Mouse (Mus musculus): ENCODE measurements around the gene Hal. TPM values are rescaled to one million over a fixed set of nuclear protein-coding genes. Genes with fewer than 3 reads are reported as not detected.
A peak's percentile ranks its signal among the peaks of the same experiment; 100 is the strongest.
"Not testable (repeated sequence)": the region's sequence is repeated elsewhere in the genome, so short reads cannot be mapped to it uniquely, and the experiment has no call there.

Hal gene
- polyA plus RNA-seq, 1 experiment from 2014 or later: not detected

DNA sequence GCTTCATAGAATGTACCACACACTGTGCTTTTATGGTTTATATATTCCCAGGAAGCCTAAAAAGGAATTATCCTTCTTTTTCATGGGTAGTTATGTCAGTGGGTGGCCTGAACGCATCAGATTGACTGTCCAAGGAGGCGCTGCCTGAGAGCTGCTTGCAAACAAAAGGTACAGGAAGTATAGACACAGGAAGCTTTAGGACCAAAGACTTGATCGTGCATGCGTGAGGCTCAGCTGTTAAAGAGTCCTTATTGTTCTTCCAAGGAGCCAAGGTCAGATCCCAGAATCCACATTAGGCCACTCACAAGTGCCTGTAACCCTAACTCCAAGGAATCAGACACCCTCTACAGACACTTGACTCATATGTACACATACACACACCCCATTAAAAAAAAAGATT is 53.8 kb downstream of the Hal start:
- H3K9ac ChIP-seq (replicated peaks; ENCODE audit: low read length): no peak overlapping the region
- H3K27ac ChIP-seq (replicated peaks; ENCODE audit: low read depth, low read length): no peak overlapping the region
- ATAC-seq (ENCODE audit: low FRiP score, low TSS enrichment) (no peak), DNase-seq (peak; percentile 9)
- WGBS: 14% methylated on average over 4 of the region's 4 CpGs
- H3K4me2 ChIP-seq (ENCODE audit: low read length): no peak overlapping the region
- no peaks in the 10 kb centered on the region for H3K9me3 ChIP-seq (ENCODE audit: control insufficient read depth, low read length)
- peaks cover 3% of the 10 kb centered on the region; the same call in 1 of the 2 replicates for H3K27me3 ChIP-seq (ENCODE audit: control insufficient read depth, insufficient read depth, low read length)
- no peaks in the 10 kb centered on the region for H3K36me3 ChIP-seq (ENCODE audit: control insufficient read depth, insufficient read depth, low read length)
- 0 out of 2 replicates have a peak, but pooled peaks cover 6% of the 10 kb centered on the region for H3K4me1 ChIP-seq (ENCODE audit: control insufficient read depth, insufficient read depth, low read length)
- no peak overlapping the region for H3K4me3 ChIP-seq (replicated peaks; ENCODE audit: low read depth, low read length)

DNA sequence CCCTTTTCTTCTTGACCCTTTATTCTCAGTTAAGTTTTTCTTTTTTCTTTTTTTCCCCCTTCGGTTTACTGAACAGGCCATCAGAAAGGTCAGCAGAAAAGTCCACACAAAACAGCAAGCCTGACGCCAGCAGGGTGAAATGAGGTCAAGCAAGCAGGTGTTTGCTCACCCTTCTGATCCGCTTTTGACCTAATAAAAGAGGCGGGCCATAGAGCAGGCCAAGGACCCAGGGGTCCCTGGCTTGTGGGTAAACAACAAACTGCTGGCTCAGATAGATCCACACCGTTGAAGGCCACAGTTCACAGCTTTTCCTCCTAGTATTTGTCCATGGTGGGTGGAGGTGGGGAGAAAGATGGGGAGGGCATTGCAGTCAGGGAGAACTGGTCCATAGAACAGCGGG is 54.6 kb downstream of the Hal start:
- no peak overlapping the region for H3K4me2 ChIP-seq (ENCODE audit: low read length)
- H3K36me3 ChIP-seq (ENCODE audit: control insufficient read depth, insufficient read depth, low read length): no peaks in the 10 kb centered on the region
- no peak for ATAC-seq (ENCODE audit: low FRiP score, low TSS enrichment)
- H3K27me3 ChIP-seq (ENCODE audit: control insufficient read depth, insufficient read depth, low read length): peaks cover 3% of the 10 kb centered on the region; the same call in 1 of the 2 replicates
- H3K4me1 ChIP-seq (ENCODE audit: control insufficient read depth, insufficient read depth, low read length): 0 out of 2 replicates have a peak, but pooled peaks cover 6% of the 10 kb centered on the region
- WGBS: 60% methylated on average over 6 of the region's 6 CpGs
- no peaks in the 10 kb centered on the region for H3K9me3 ChIP-seq (ENCODE audit: control insufficient read depth, low read length)
- H3K27ac ChIP-seq (replicated peaks; ENCODE audit: low read depth, low read length): no peak overlapping the region
- no peak for DNase-seq
- H3K9ac ChIP-seq (replicated peaks; ENCODE audit: low read length): no peak overlapping the region
- H3K4me3 ChIP-seq (replicated peaks; ENCODE audit: low read depth, low read length): no peak overlapping the region

DNA sequence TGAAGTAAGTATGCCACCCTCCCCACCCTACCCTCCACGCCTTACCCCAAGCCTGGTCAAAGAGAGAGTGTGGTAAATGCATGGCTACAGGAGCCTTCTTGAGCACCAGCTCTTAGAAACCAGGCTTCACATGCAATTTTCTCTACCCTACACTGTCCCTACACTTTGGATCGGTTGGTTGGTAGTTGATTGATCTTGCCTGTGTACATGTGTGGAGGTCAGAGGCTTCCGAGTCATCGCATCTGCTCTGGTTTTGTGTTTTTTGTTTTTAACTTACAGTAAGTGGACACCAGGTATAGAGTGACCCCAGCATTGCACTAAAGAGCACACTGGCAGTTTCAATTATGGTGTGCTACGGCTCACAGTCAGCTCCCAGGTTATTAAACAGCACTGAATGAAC is 55.6 kb downstream of the Hal start:
- no peaks in the 10 kb centered on the region for H3K9me3 ChIP-seq (ENCODE audit: control insufficient read depth, low read length)
- DNase-seq (no peak), ATAC-seq (ENCODE audit: low FRiP score, low TSS enrichment) (no peak)
- no peak overlapping the region for H3K9ac ChIP-seq (replicated peaks; ENCODE audit: low read length)
- H3K4me2 ChIP-seq (ENCODE audit: low read length): no peak overlapping the region
- H3K4me1 ChIP-seq (ENCODE audit: control insufficient read depth, insufficient read depth, low read length): 0 out of 2 replicates have a peak, but pooled peaks cover 6% of the 10 kb centered on the region
- WGBS: 86% methylated on average over 5 of the region's 5 CpGs
- H3K36me3 ChIP-seq (ENCODE audit: control insufficient read depth, insufficient read depth, low read length): no peaks in the 10 kb centered on the region
- H3K4me3 ChIP-seq (replicated peaks; ENCODE audit: low read depth, low read length): no peak overlapping the region
- no peak overlapping the region for H3K27ac ChIP-seq (replicated peaks; ENCODE audit: low read depth, low read length)
- H3K27me3 ChIP-seq (ENCODE audit: control insufficient read depth, insufficient read depth, low read length): peaks cover 3% of the 10 kb centered on the region; the same call in 1 of the 2 replicates

DNA sequence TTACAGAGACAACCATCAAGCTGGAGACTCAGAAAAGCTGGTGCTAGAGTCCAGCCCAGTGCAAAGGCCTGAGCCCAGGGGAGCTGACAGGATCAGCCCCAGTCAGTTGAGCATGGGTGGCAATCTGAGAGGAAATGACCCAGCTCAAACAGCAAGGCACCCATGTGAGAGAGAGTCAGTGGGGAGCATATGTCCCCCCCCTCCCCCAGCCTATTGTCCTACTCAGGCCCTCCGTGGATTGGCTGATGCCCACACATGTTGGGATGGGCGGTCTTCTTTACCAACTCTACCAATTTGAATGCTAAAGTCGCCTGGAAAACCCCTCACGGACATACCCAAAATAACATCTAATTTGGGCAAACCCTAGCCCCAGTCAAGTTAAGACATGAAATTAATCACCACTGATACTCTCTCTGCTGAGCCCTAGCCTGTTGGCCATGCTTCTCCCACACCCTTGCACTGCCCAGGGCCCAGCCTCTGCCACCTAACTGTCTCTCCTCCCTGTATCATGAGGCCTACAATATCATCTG is 59.2 kb downstream of the Hal start:
- ATAC-seq (ENCODE audit: low FRiP score, low TSS enrichment) (no peak), DNase-seq (no peak)
- WGBS: 86% methylated on average over 4 of the region's 4 CpGs
- H3K36me3 ChIP-seq (ENCODE audit: control insufficient read depth, insufficient read depth, low read length): no peaks in the 10 kb centered on the region
- H3K27me3 ChIP-seq (ENCODE audit: control insufficient read depth, insufficient read depth, low read length): no peaks in the 10 kb centered on the region
- no peaks in the 10 kb centered on the region for H3K9me3 ChIP-seq (ENCODE audit: control insufficient read depth, low read length)
- H3K4me3 ChIP-seq (replicated peaks; ENCODE audit: low read depth, low read length): no peak overlapping the region
- no peak overlapping the region for H3K9ac ChIP-seq (replicated peaks; ENCODE audit: low read length)
- no peak overlapping the region for H3K4me2 ChIP-seq (ENCODE audit: low read length)
- H3K27ac ChIP-seq (replicated peaks; ENCODE audit: low read depth, low read length): no peak overlapping the region
- no peaks in the 10 kb centered on the region for H3K4me1 ChIP-seq (ENCODE audit: control insufficient read depth, insufficient read depth, low read length)

DNA sequence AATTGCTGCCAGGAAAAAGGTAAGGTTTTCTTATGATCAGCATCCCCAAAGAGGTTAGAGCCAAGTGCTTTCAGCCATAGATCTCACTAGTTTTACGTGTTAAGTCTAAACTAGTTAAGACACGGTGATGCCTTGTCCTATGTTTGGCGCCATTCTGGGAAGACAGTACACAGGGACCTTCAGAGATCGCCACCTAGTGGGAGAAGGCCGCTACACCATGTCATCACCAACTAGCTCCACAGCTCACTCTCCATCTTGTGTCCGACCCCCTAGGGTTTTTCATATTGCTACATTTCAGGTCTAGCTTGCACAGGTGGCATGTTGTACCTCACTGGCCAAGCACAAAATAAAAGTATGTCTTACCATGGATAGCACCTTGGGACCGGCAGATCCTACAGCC is 60.4 kb downstream of the Hal start:
- no peak overlapping the region for H3K4me2 ChIP-seq (ENCODE audit: low read length)
- no peak overlapping the region for H3K9ac ChIP-seq (replicated peaks; ENCODE audit: low read length)
- no peaks in the 10 kb centered on the region for H3K27me3 ChIP-seq (ENCODE audit: control insufficient read depth, insufficient read depth, low read length)
- H3K4me1 ChIP-seq (ENCODE audit: control insufficient read depth, insufficient read depth, low read length): no peaks in the 10 kb centered on the region
- no peaks in the 10 kb centered on the region for H3K9me3 ChIP-seq (ENCODE audit: control insufficient read depth, low read length)
- no peaks in the 10 kb centered on the region for H3K36me3 ChIP-seq (ENCODE audit: control insufficient read depth, insufficient read depth, low read length)
- H3K4me3 ChIP-seq (replicated peaks; ENCODE audit: low read depth, low read length): no peak overlapping the region
- DNase-seq: peak; percentile 89
- no peak overlapping the region for H3K27ac ChIP-seq (replicated peaks; ENCODE audit: low read depth, low read length)
- WGBS: 15% methylated on average over 7 of the region's 7 CpGs
- ATAC-seq (ENCODE audit: low FRiP score, low TSS enrichment): no peak

DNA sequence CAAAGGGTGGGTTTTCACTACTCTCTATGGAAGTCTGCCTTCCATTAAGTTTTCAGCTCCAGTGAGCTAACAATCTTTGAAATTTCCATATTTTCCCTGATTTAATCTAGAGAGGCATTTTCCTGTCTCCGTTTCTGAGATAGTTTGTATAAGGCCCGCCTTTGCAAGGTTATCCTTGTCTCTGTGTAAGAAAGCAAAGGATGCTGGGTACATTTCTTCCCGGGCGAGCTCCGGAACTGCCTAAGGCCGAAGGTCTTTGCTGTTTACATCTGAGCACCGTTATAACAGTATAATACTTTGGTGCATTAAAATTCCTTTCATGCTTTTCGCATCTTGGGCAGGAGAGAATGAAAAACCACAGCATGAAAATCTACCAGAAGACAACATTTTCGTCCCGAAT is 61.3 kb downstream of the Hal start:
- no peaks in the 10 kb centered on the region for H3K27me3 ChIP-seq (ENCODE audit: control insufficient read depth, insufficient read depth, low read length)
- no peaks in the 10 kb centered on the region for H3K4me1 ChIP-seq (ENCODE audit: control insufficient read depth, insufficient read depth, low read length)
- H3K4me2 ChIP-seq (ENCODE audit: low read length): no peak overlapping the region
- WGBS: 83% methylated on average over 10 of the region's 10 CpGs
- no peak overlapping the region for H3K4me3 ChIP-seq (replicated peaks; ENCODE audit: low read depth, low read length)
- ATAC-seq (ENCODE audit: low FRiP score, low TSS enrichment) (no peak), DNase-seq (no peak)
- no peak overlapping the region for H3K27ac ChIP-seq (replicated peaks; ENCODE audit: low read depth, low read length)
- no peaks in the 10 kb centered on the region for H3K36me3 ChIP-seq (ENCODE audit: control insufficient read depth, insufficient read depth, low read length)
- H3K9me3 ChIP-seq (ENCODE audit: control insufficient read depth, low read length): no peaks in the 10 kb centered on the region
- no peak overlapping the region for H3K9ac ChIP-seq (replicated peaks; ENCODE audit: low read length)

DNA sequence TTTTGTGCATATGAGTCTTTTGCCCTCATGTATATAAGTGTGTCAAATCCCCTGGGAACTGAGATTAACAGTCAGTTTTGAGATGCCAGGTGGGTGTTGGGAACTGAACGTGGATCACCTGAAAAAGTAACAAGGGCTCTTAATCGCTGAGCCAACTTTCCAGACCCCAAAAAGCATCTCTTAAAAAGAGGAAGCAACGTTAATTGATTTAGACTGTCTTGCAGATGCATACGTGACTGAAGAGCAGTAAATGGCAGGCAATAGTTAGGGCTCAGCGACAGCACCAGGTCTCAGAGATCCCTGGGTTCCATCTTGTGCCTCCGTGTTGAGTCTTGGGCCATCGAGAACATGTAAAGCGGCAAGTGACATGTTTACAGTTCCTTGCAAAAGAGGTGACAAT is 64.0 kb downstream of the Hal start:
- ATAC-seq (ENCODE audit: low FRiP score, low TSS enrichment): no peak
- H3K4me2 ChIP-seq (ENCODE audit: low read length): no peak overlapping the region
- WGBS: 89% methylated on average over 8 of the region's 8 CpGs
- DNase-seq: no peak
- no peak overlapping the region for H3K4me3 ChIP-seq (replicated peaks; ENCODE audit: low read depth, low read length)
- no peaks in the 10 kb centered on the region for H3K4me1 ChIP-seq (ENCODE audit: control insufficient read depth, insufficient read depth, low read length)
- no peaks in the 10 kb centered on the region for H3K36me3 ChIP-seq (ENCODE audit: control insufficient read depth, insufficient read depth, low read length)
- no peaks in the 10 kb centered on the region for H3K27me3 ChIP-seq (ENCODE audit: control insufficient read depth, insufficient read depth, low read length)
- no peaks in the 10 kb centered on the region for H3K9me3 ChIP-seq (ENCODE audit: control insufficient read depth, low read length)
- H3K9ac ChIP-seq (replicated peaks; ENCODE audit: low read length): no peak overlapping the region
- no peak overlapping the region for H3K27ac ChIP-seq (replicated peaks; ENCODE audit: low read depth, low read length)

DNA sequence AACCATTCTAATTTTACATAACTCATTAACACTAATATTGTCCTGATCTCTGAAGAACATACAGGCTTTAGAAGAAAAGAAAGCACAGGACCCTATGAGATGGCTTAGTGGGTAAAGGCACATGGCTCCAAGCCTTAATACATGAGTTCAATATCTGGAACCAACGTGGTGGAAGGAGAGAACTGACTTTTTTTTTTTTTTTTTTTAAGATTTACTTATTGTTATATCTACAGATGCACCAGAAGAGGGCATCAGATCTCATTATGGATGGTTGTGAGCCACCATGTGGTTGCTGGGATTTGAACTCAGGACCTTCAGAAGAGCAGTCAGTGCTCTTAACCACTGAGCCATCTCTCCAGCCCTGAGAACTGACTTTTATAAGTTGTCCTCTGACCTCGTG is 69.4 kb downstream of the Hal start:
- H3K36me3 ChIP-seq (ENCODE audit: control insufficient read depth, insufficient read depth, low read length); H3K27me3 ChIP-seq (ENCODE audit: control insufficient read depth, insufficient read depth, low read length); H3K9me3 ChIP-seq (ENCODE audit: control insufficient read depth, low read length); H3K4me1 ChIP-seq (ENCODE audit: control insufficient read depth, insufficient read depth, low read length); H3K4me2 ChIP-seq (ENCODE audit: low read length); H3K9ac ChIP-seq (replicated peaks; ENCODE audit: low read length); H3K27ac ChIP-seq (replicated peaks; ENCODE audit: low read depth, low read length); H3K4me3 ChIP-seq (replicated peaks; ENCODE audit: low read depth, low read length); DNase-seq; ATAC-seq (ENCODE audit: low FRiP score, low TSS enrichment): not testable (repeated sequence)
- WGBS: 79% methylated on average over 2 of the region's 2 CpGs

DNA sequence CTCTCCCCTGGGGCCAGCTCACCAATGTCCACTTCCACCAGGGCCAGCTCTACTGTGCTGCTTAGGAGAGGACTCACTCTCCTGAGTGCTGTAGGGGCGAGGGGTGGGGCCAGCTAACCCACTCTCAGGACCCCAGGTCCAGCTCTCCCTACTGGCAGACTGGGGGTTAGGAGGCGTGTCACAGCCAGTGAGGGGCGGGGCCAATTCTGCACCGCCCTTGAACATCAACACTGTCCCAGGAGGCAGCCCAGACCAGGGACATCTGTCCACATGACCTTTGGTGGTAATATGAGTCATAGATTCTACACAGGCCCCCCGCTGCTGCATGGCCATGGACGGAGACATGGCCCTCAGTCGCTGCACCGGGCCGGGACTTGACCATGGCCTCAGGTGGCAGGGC is 71.2 kb downstream of the Hal start:
- no peak for DNase-seq
- WGBS: 57% methylated on average over 9 of the region's 9 CpGs
- H3K27ac ChIP-seq (replicated peaks; ENCODE audit: low read depth, low read length): no peak overlapping the region

More for the DNA sequence above, 71.2 kb downstream of the Hal start:
- H3K36me3 ChIP-seq (ENCODE audit: control insufficient read depth, insufficient read depth, low read length): no peaks in the 10 kb centered on the region
- no peak overlapping the region for H3K9ac ChIP-seq (replicated peaks; ENCODE audit: low read length)
- H3K4me2 ChIP-seq (ENCODE audit: low read length): no peak overlapping the region
- H3K27me3 ChIP-seq (ENCODE audit: control insufficient read depth, insufficient read depth, low read length): no peaks in the 10 kb centered on the region
- ATAC-seq (ENCODE audit: low FRiP score, low TSS enrichment): no peak
- H3K4me1 ChIP-seq (ENCODE audit: control insufficient read depth, insufficient read depth, low read length): no peaks in the 10 kb centered on the region
- H3K4me3 ChIP-seq (replicated peaks; ENCODE audit: low read depth, low read length): no peak overlapping the region
- no peaks in the 10 kb centered on the region for H3K9me3 ChIP-seq (ENCODE audit: control insufficient read depth, low read length)

Measured in midbrain, embryonic 14.5 days (tissue).